ENCODE assay signal across 18 mouse cellular contexts in genomic region chr6:134780024-134780423, GRCm38 (mm10). TPM values are rescaled to one million over a fixed set of nuclear protein-coding genes. Genes with fewer than 3 reads are reported as not detected.
DNase-seq lines count a peak whose midpoint lies in the region; ATAC-seq and TF ChIP-seq lines count a peak whose summit lies in the region.
"Had no signal": no experiment of that assay in that cellular context is flagged by ENCODE, and none has a peak within 500 bp of the region (broad histone marks: within the 10 kb centered on the region; RNA-seq: fewer than 3 reads in every experiment).

No protein-coding gene starts in this region.

- H3K4me3 ChIP-seq in hindbrain, postnatal 0 days (ENCODE audit: low read length): no peak overlapping the region
- H3K4me3 ChIP-seq in hindbrain, embryonic 11.5 days (ENCODE audit: low read depth, low read length): no peak overlapping the region
- H3K4me3 ChIP-seq: embryonic facial prominence, embryonic 10.5 days; myocyte had no signal

- no peaks in the 10 kb centered on the region for H3K27me3 ChIP-seq in hindbrain, postnatal 0 days (ENCODE audit: insufficient read depth, low read length)
- H3K27me3 ChIP-seq in hindbrain, embryonic 11.5 days (ENCODE audit: control insufficient read depth, insufficient read depth, low read length): no peaks in the 10 kb centered on the region

- no peaks in the 10 kb centered on the region for H3K9me3 ChIP-seq in hindbrain, postnatal 0 days (ENCODE audit: low read length)
- H3K9me3 ChIP-seq in hindbrain, embryonic 11.5 days (ENCODE audit: control insufficient read depth, low read length): no peaks in the 10 kb centered on the region
- H3K9me3 ChIP-seq: embryonic facial prominence, embryonic 10.5 days had no signal

- no peak for DNase-seq in hindbrain, postnatal 0 days (ENCODE audit: low spot score)
- DNase-seq in hindbrain, embryonic 11.5 days (ENCODE audit: low spot score): no peak
- DNase-seq in CD4-positive helper T cell, adult 2 months (ENCODE audit: low read depth, low spot score): peak; percentile 28
- DNase-seq in CD4-positive, CD25-positive, alpha-beta regulatory T cell, adult 2 months (ENCODE audit: low read depth, low spot score): peak; percentile 56
- DNase-seq in induced T-regulatory cell, adult 2 months (ENCODE audit: low read depth): peak; percentile 61
- no peak for DNase-seq in urinary bladder, postnatal 10 days (ENCODE audit: low spot score)
- no peak for DNase-seq in embryo, embryonic 10.5 days (ENCODE audit: low spot score)
- DNase-seq: adrenal gland, adult 8-10 months; cerebellum, adult 9-10 months; layer of hippocampus, adult 9-11 months; left cerebral cortex, postnatal 4 days; right cerebral cortex, postnatal 14 days; thymus, postnatal 36 days had no signal

- WGBS in hindbrain, postnatal 0 days: 61% methylated on average over 2 of the region's 2 CpGs
- 67% methylated on average over 2 of the region's 2 CpGs for WGBS in hindbrain, embryonic 11.5 days

- H3K36me3 ChIP-seq in hindbrain, postnatal 0 days (ENCODE audit: insufficient read depth, low read length): no peaks in the 10 kb centered on the region
- no peaks in the 10 kb centered on the region for H3K36me3 ChIP-seq in hindbrain, embryonic 11.5 days (ENCODE audit: control insufficient read depth, insufficient read depth, low read length)

- H3K9ac ChIP-seq in hindbrain, postnatal 0 days (replicated peaks; ENCODE audit: low read length): no peak overlapping the region
- no peak overlapping the region for H3K9ac ChIP-seq in hindbrain, embryonic 11.5 days (ENCODE audit: low read depth, low read length)

- no peaks in the 10 kb centered on the region for H3K4me1 ChIP-seq in hindbrain, postnatal 0 days (ENCODE audit: insufficient read depth, low read length)
- no peaks in the 10 kb centered on the region for H3K4me1 ChIP-seq in hindbrain, embryonic 11.5 days (replicated peaks; ENCODE audit: control insufficient read depth, insufficient read depth, low read length)
- H3K4me1 ChIP-seq: embryonic facial prominence, embryonic 10.5 days had no signal

- no peak overlapping the region for H3K27ac ChIP-seq in hindbrain, postnatal 0 days
- H3K27ac ChIP-seq in hindbrain, embryonic 11.5 days (ENCODE audit: low read depth, low read length): no peak overlapping the region
- H3K27ac ChIP-seq: embryonic facial prominence, embryonic 10.5 days; kidney, postnatal 0 days had no signal

- no peak overlapping the region for H3K4me2 ChIP-seq in hindbrain, postnatal 0 days (ENCODE audit: low read depth, low read length)
- H3K4me2 ChIP-seq in hindbrain, embryonic 11.5 days (replicated peaks; ENCODE audit: low read depth, low read length): no peak overlapping the region
- H3K4me2 ChIP-seq: heart, embryonic 11.5 days had no signal

- no peak for ATAC-seq in hindbrain, postnatal 0 days
- ATAC-seq in hindbrain, embryonic 11.5 days (ENCODE audit: low FRiP score): no peak
- ATAC-seq: inflammation-experienced regulatory T-cells, adult 6 months had no signal

- TF ChIP-seq CTCF in hindbrain, postnatal 0 days (IDR thresholded peaks at IDR 0.05; ENCODE audit: low read depth): peak; percentile 35

RNA-seq across cellular contexts. Expression of gene Dusp16, which starts 12.4 kb away (rescaled TPM):
- 6.3 and 7.8 TPM in 2 replicates for total RNA-seq in hindbrain, postnatal 0 days (2014; rRNA removed)
- polyA plus RNA-seq in hindbrain, postnatal 0 days (2015; fragmentation: Nextera tagmentation; extraction: Ambion mirVana): 4.1 and 4.5 TPM in 2 replicates
- 13.0 and 16.3 TPM in 2 replicates for polyA plus RNA-seq in hindbrain, embryonic 11.5 days (2014; fragmentation: Nextera tagmentation; extraction: Ambion mirVana)

RNA-seq across cellular contexts. Expression of gene Crebl2, which starts 49.9 kb away (rescaled TPM):
- 2.7 and 4.4 TPM in 2 replicates for total RNA-seq in hindbrain, postnatal 0 days (2014; rRNA removed)
- 2.6 and 3.6 TPM in 2 replicates for polyA plus RNA-seq in hindbrain, postnatal 0 days (2015; fragmentation: Nextera tagmentation; extraction: Ambion mirVana)
- polyA plus RNA-seq in hindbrain, embryonic 11.5 days (2014; fragmentation: Nextera tagmentation; extraction: Ambion mirVana): 1.3 and 1.4 TPM in 2 replicates

Comparison
In these comparisons a context has a peak if more than half of its experiments do, and no peak if none do; other contexts are left out.
1. DNase-seq: peak in CD4-positive helper T cell, adult 2 months (single experiment), CD4-positive, CD25-positive, alpha-beta regulatory T cell, adult 2 months (single experiment) and induced T-regulatory cell, adult 2 months (single experiment); none in hindbrain, postnatal 0 days (single experiment), hindbrain, embryonic 11.5 days (single experiment), urinary bladder, postnatal 10 days (single experiment) and embryo, embryonic 10.5 days (single experiment).